Mouse (Mus musculus): ENCODE results near the gene Vmn1r59.
"Not testable (repeated sequence)": the region's sequence is repeated elsewhere in the genome, so short reads cannot be mapped to it uniquely, and the experiment has no call there.

The Vmn1r59 gene

GRCm38 (mm10) chr7:5456674-5457073, at the start of gene Vmn1r59:
Vmn1r59 (minus strand) TSS chr7:5456774.
- no peak for DNase-seq (ENCODE audit: low read depth)

- not testable (repeated sequence) for DNase-seq (ENCODE audit: low read depth)
These were observed 37.3 kb upstream of the Vmn1r59 start, which contains the start of gene Vmn2r28 for GRCm38 (mm10) chr7:5493856-5494255. Vmn2r28 (minus strand) TSS chr7:5493956.

- not testable (repeated sequence) for DNase-seq (ENCODE audit: low read depth)
These were observed 2.6 kb downstream of the Vmn1r59 start for GRCm38 (mm10) chr7:5454011-5454410.

GRCm38 (mm10) chr7:5448627-5449026, 7.9 kb downstream of the Vmn1r59 start:
- no peak for DNase-seq (ENCODE audit: low read depth)

- DNase-seq (ENCODE audit: low read depth): not testable (repeated sequence)
These were observed 43.3 kb downstream of the Vmn1r59 start, which contains the start of gene Vmn1r58 for GRCm38 (mm10) chr7:5413296-5413695. Vmn1r58 (minus strand) TSS chr7:5413396.

GRCm38 (mm10) chr7:5406201-5406600, 50.4 kb downstream of the Vmn1r59 start:
- no peak for DNase-seq (ENCODE audit: low read depth)
